Mouse (Mus musculus) liver, adult 2 months (tissue): ENCODE measurements around the gene Nfix.

Experiments used
- CTCF ChIP-seq: fragments of 200-500 bp; IDR thresholded peaks from 2 replicates; pipeline ENCODE4 v1.5.1; 2011; ENCODE audit warnings: low read depth, low read length, control low read depth
- POLR2A ChIP-seq: fragments of 200-500 bp; IDR thresholded peaks from 2 replicates; pipeline ENCODE4 v1.6.1; 2011; ENCODE audit warnings: low read length, control low read depth; ENCODE audit not compliant: insufficient read depth; ENCODE audit errors: extremely low read depth

DNA sequence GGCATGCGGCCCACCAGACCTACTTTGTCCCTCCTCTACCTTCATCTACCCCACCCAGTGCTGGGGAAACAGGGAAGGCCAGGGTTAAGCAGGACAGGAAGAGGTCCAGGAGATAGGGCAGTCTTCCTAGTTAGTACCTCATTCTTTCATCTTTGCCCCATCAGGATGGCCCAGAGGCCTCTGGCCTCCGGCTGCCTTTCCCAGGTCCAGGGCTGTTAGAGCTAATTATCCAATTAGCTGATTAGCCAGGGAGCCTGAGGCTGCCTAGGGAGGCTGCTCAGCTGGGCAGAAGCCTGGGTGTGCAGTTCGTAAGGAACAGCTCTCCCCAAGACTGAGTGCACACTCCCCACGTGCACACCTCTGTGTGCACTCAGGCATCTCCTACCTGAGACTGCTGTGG, 86.8 kb downstream of the Nfix start:
- TF ChIP-seq CTCF (no peak), POLR2A (no peak)
